Mouse (Mus musculus) CD4-positive, CD25-positive, alpha-beta regulatory T cell, adult 2 months (primary cell): ENCODE data around the gene Alkal2.

ENCODE experiments used
- DNase-seq: peaks from one replicate; pipeline ENCODE4 v3.0.0-alpha.2; 2012; ENCODE audit warnings: low read depth, low spot score

The Alkal2 gene

DNA sequence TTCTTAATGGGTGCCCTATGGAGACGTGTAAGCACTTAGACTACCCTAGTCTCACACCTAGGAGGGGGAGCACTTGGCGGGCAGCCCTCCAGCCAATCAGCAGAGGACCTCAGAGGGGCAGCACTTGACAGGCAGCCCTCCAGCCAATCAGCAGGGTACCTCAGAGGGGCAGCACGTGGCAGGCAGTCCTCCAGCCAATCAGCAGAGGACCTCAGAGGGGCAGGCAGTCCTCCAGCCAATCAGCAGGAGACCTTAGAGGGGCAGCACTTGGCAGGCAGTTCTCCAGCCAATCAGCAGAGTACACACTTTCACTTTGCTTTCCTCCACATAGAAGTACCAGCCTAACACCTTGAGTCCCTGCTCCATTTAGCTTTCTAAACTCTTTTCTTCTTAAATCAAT is 38.3 kb downstream of the Alkal2 start:
- peak; percentile 24 for DNase-seq

- no peak for DNase-seq
Observed at GRCm38 (mm10) chr12:30928182-30928581, 44.1 kb downstream of the Alkal2 start.

DNA sequence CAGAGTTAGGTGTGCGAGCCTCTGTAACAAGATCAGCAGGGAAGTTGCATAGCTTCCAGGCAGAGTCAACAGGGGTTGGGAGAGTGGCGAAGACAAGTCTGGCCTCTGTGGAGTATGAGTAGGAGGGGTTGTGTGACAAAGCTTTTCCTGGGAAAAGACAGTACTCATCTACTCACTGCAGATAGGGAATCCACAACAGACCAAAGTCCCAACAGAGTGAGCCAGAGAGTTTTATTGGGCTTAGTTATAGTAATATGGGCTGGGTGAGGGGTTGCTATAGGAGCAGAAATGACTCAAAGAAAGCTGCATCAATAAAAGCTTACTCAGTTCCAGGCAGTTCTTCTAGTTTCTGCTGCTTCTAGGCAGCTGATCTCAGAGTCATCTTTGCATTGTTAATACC is 49.2 kb downstream of the Alkal2 start:
- no peak for DNase-seq

GRCm38 (mm10) chr12:30936899-30937298 is 52.8 kb downstream of the Alkal2 start:
- DNase-seq, result no peak
